Mouse (Mus musculus) ES-E14 (cell line): Measurements from ENCODE around the gene Polr2h. TPM values are rescaled to one million over a fixed set of nuclear protein-coding genes. Genes with fewer than 3 reads are reported as not detected.

Source experiments
- DNase-seq: peaks from one replicate; pipeline ENCODE4 v3.0.0-alpha.2; 2013; ENCODE audit warnings: low read depth, low spot score
- H3K27ac ChIP-seq: 2 replicates; pipeline ENCODE4 v1.5.1; 2012; ENCODE audit warnings: low read depth, mild to moderate bottlenecking, low read length, moderate library complexity, mixed read lengths; ENCODE audit not compliant: poor library complexity, insufficient read depth, severe bottlenecking
- H3K36me3 ChIP-seq: 2 replicates; pipeline ENCODE4 v1.6.1; 2012; ENCODE audit warnings: mild to moderate bottlenecking, low read length, moderate library complexity, mixed read lengths; ENCODE audit not compliant: control insufficient read depth, poor library complexity, insufficient read depth, severe bottlenecking
- H3K4me1 ChIP-seq, 2 experiments: fragments of 150-350 bp in 1 of 2; sonication (generic) in 1 of 2; 2 replicates each; pipeline ENCODE4 v1.6.1; 2012; ENCODE audit warnings: low read length in 2 of 2, mild to moderate bottlenecking in 1 of 2, mixed read lengths in 1 of 2; ENCODE audit not compliant: control insufficient read depth in 2 of 2, insufficient read depth in 2 of 2, poor library complexity in 1 of 2
- H3K4me3 ChIP-seq, 2 experiments: fragments of 150-350 bp in 1 of 2; sonication (generic) in 1 of 2; 2 replicates each; pipeline ENCODE4 v1.5.1; 2012; ENCODE audit warnings: low read length in 2 of 2, low read depth in 1 of 2, mild to moderate bottlenecking in 1 of 2, mixed read lengths in 1 of 2; ENCODE audit not compliant: insufficient read depth in 1 of 2, poor library complexity in 1 of 2, severe bottlenecking in 1 of 2
- H3K9ac ChIP-seq: 2 replicates; pipeline ENCODE4 v1.6.1; 2012; ENCODE audit warnings: low read depth, mild to moderate bottlenecking, low read length, mixed read lengths; ENCODE audit not compliant: poor library complexity, insufficient read depth, severe bottlenecking
- H3K9me3 ChIP-seq: fragments of 150-350 bp; sonication (generic); 2 replicates; pipeline ENCODE4 v1.6.1; 2012; ENCODE audit warnings: low read depth, mild to moderate bottlenecking, low read length; ENCODE audit not compliant: control insufficient read depth, insufficient read depth
- CHD2 ChIP-seq: IDR thresholded peaks from 2 replicates; pipeline ENCODE4 v1.6.1; 2014; ENCODE audit warnings: mild to moderate bottlenecking, low read depth, low read length, inconsistent platforms
- HCFC1 ChIP-seq: IDR thresholded peaks from 2 replicates; pipeline ENCODE4 v1.6.1; 2012; ENCODE audit warnings: low read length, inconsistent platforms, borderline replicate concordance; ENCODE audit not compliant: insufficient read depth
- MAFK ChIP-seq: IDR thresholded peaks from 2 replicates; pipeline ENCODE4 v1.6.1; 2014; ENCODE audit warnings: mild to moderate bottlenecking, low read depth, low read length, inconsistent platforms; ENCODE audit not compliant: insufficient read depth
- ZC3H11A ChIP-seq: IDR thresholded peaks from 2 replicates; pipeline ENCODE4 v1.6.1; 2012; ENCODE audit warnings: low read depth, mild to moderate bottlenecking, inconsistent platforms, low read length, borderline replicate concordance
- ZNF384 ChIP-seq: IDR thresholded peaks from 2 replicates; pipeline ENCODE4 v1.6.1; 2012; ENCODE audit warnings: low read depth, low read length, inconsistent platforms
- in situ Hi-C, 2 experiments: fragments of 600-800 bp; cut with MboI; formaldehyde crosslinking; loops; one replicate each; pipeline ENCODE4 v1.15.1; 2025; ENCODE audit warnings: low sequenced_read_pairs in 2 of 2, inconsistent platforms in 1 of 2; ENCODE audit not compliant: unreplicated experiment in 2 of 2
- total RNA-seq: library from RNA; depleted of rRNA; stranded (reverse); fragments of 300-350 nt; gene quantifications from 2 replicates; pipeline ENCODE4 v1.2.3, GENCODE M21; 2012

The Polr2h gene
- total RNA-seq, 1 experiment = 125 TPM

GRCm38 (mm10) chr16:20736168-20736567 lies 18.7 kb downstream of the Polr2h start:
- DNase-seq = no peak
- no peaks in the 10 kb centered on the region for H3K9me3 ChIP-seq
- peaks cover 5 to 7% of the 10 kb centered on the region in 2 experiments; a peak in 1 of 4 replicates for H3K4me1 ChIP-seq
- no peak for TF ChIP-seq MAFK
- no peak for TF ChIP-seq CHD2
- no peak for TF ChIP-seq ZC3H11A
- H3K9ac ChIP-seq = no peak overlapping the region
- H3K36me3 ChIP-seq = no peaks in the 10 kb centered on the region; the same call in 1 of the 2 replicates
- in situ Hi-C loops = no loop called here
- no peak overlapping the region for H3K4me3 ChIP-seq
- no peak overlapping the region for H3K27ac ChIP-seq

- H3K9ac ChIP-seq = no peak overlapping the region
- peaks cover 2 to 4% of the 10 kb centered on the region in 2 experiments; a peak in 1 of 4 replicates for H3K4me1 ChIP-seq
- no peak overlapping the region for H3K27ac ChIP-seq
- no peaks in the 10 kb centered on the region; the same call in 1 of the 2 replicates for H3K36me3 ChIP-seq
- no peak for DNase-seq
- in situ Hi-C loops = no loop called here
- no peak for TF ChIP-seq ZC3H11A
- TF ChIP-seq ZNF384 = no peak
- no peak for TF ChIP-seq MAFK
- no peak for TF ChIP-seq HCFC1
- no peak for TF ChIP-seq CHD2
- no peak overlapping the region for H3K4me3 ChIP-seq
- H3K9me3 ChIP-seq = no peaks in the 10 kb centered on the region
Measured at GRCm38 (mm10) chr16:20736823-20737222, 19.4 kb downstream of the Polr2h start.

GRCm38 (mm10) chr16:20739845-20740244 lies 22.4 kb downstream of the Polr2h start:
- H3K27ac ChIP-seq = no peak overlapping the region
- no peak overlapping the region for H3K4me3 ChIP-seq
- TF ChIP-seq ZC3H11A (no peak), HCFC1 (no peak), CHD2 (no peak), ZNF384 (no peak), MAFK (no peak)
- H3K4me1 ChIP-seq = no peaks in the 10 kb centered on the region
- H3K9ac ChIP-seq = no peak overlapping the region
- no peak for DNase-seq
- in situ Hi-C loops = no loop called here
- no peaks in the 10 kb centered on the region for H3K9me3 ChIP-seq
- no peaks in the 10 kb centered on the region; the same call in 1 of the 2 replicates for H3K36me3 ChIP-seq

- H3K9me3 ChIP-seq = no peaks in the 10 kb centered on the region
- no peak for DNase-seq
- no peak overlapping the region for H3K9ac ChIP-seq
- no peaks in the 10 kb centered on the region for H3K36me3 ChIP-seq
- in situ Hi-C loops = no loop called here
- no peak overlapping the region for H3K27ac ChIP-seq
- H3K4me3 ChIP-seq = no peak overlapping the region
- H3K4me1 ChIP-seq = 0 out of 4 replicates have a peak, but pooled peaks cover 0 to 2% of the 10 kb centered on the region in 2 experiments
- TF ChIP-seq HCFC1 (no peak), ZC3H11A (no peak), ZNF384 (no peak), CHD2 (no peak), MAFK (no peak)
Measured at GRCm38 (mm10) chr16:20746641-20747040, 29.2 kb downstream of the Polr2h start.

- no peak for DNase-seq
- in situ Hi-C loops = loop anchor here in 1 of 2 experiments (25.0 kb wide), 1 partner anchor 437 kb away; no protein-coding TSS in a partner anchor
- Histone ChIP-seq H3K9me3 (no peaks in the 10 kb centered on the region), H3K27ac (no peak overlapping the region), H3K4me3 (no peak overlapping the region), H3K4me1 (0 out of 4 replicates have a peak, but pooled peaks cover 0 to 2% of the 10 kb centered on the region in 2 experiments), H3K9ac (no peak overlapping the region), H3K36me3 (no peaks in the 10 kb centered on the region)
- TF ChIP-seq MAFK = no peak
- TF ChIP-seq HCFC1 = no peak
- TF ChIP-seq CHD2 = no peak
- TF ChIP-seq ZNF384 = peak; percentile 80
- TF ChIP-seq ZC3H11A = no peak
Measured at GRCm38 (mm10) chr16:20750518-20750917, 33.1 kb downstream of the Polr2h start.
